Mouse (Mus musculus) urinary bladder, postnatal 25 days (tissue): Measurements from ENCODE around the gene Krtap6-5.
"Not testable (repeated sequence)": the region's sequence is repeated elsewhere in the genome, so short reads cannot be mapped to it uniquely, and the experiment has no call there.

ENCODE experiments used
- DNase-seq: peaks from one replicate; pipeline ENCODE4 v3.0.0; 2022; ENCODE audit warnings: low spot score

The Krtap6-5 gene

GRCm38 (mm10) chr16:89047783-89048182 lies at the start of gene Krtap6-5:
Gene Krtap6-5, minus strand, starts transcription at chr16:89047883.
- no peak for DNase-seq

GRCm38 (mm10) chr16:89071041-89071440 lies 23.4 kb upstream of the Krtap6-5 start:
- DNase-seq = not testable (repeated sequence)

- not testable (repeated sequence) for DNase-seq
Observed at GRCm38 (mm10) chr16:89063902-89064301, 16.2 kb upstream of the Krtap6-5 start, which contains the start of gene 1110025L11Rik. Gene 1110025L11Rik, minus strand, starts transcription at chr16:89064002.

GRCm38 (mm10) chr16:89041372-89041771 lies 6.3 kb downstream of the Krtap6-5 start, which contains the start of gene Gm10228:
Gene Gm10228, minus strand, starts transcription at chr16:89041472.
- not testable (repeated sequence) for DNase-seq

GRCm38 (mm10) chr16:89031399-89031798 lies 16.3 kb downstream of the Krtap6-5 start, which contains the start of gene Krtap6-1:
Gene Krtap6-1, plus strand, starts transcription at chr16:89031699.
- DNase-seq = not testable (repeated sequence)

GRCm38 (mm10) chr16:89014984-89015383 lies 32.7 kb downstream of the Krtap6-5 start, which contains the start of gene Gm10229:
Gene Gm10229, plus strand, starts transcription at chr16:89015284.
- not testable (repeated sequence) for DNase-seq

GRCm38 (mm10) chr16:89013973-89014372 lies 33.7 kb downstream of the Krtap6-5 start:
- DNase-seq = no peak

GRCm38 (mm10) chr16:89010659-89011058 lies 37.0 kb downstream of the Krtap6-5 start, which contains the start of gene Krtap22-2:
Gene Krtap22-2, minus strand, starts transcription at chr16:89010759.
- no peak for DNase-seq
